Mouse (Mus musculus) forebrain, embryonic 16.5 days (tissue): ENCODE results near the gene Elfn1. TPM values are rescaled to one million over a fixed set of nuclear protein-coding genes. Genes with fewer than 3 reads are reported as not detected.

Experiments used
- ATAC-seq: fragments of 200-750 bp; cut with Nextera tagmentation; 2 replicates; pipeline ENCODE4 v1.8.0; 2017; ENCODE audit warnings: mild to moderate bottlenecking, moderate library complexity
- H3K27ac ChIP-seq: fragments of 300-500 bp; sonication (generic); 2 replicates; pipeline ENCODE4 v1.5.1; 2014; ENCODE audit warnings: low read length, control low read depth
- H3K27me3 ChIP-seq: fragments of 300-500 bp; sonication (generic); replicated peaks from 2 replicates; pipeline ENCODE4 v1.6.1; 2014; ENCODE audit warnings: low read length; ENCODE audit not compliant: control insufficient read depth, insufficient read depth
- H3K36me3 ChIP-seq: fragments of 300-500 bp; sonication (generic); 2 replicates; pipeline ENCODE4 v1.6.1; 2014; ENCODE audit not compliant: control insufficient read depth, insufficient read depth
- H3K4me1 ChIP-seq: fragments of 300-500 bp; sonication (generic); replicated peaks from 2 replicates; pipeline ENCODE4 v1.6.1; 2014; ENCODE audit warnings: low read length; ENCODE audit not compliant: control insufficient read depth, insufficient read depth
- H3K4me2 ChIP-seq: fragments of 300-500 bp; sonication (generic); 2 replicates; pipeline ENCODE4 v1.6.1; 2014; ENCODE audit warnings: mild to moderate bottlenecking, low read length, control low read depth
- H3K4me3 ChIP-seq: fragments of 300-500 bp; sonication (generic); replicated peaks from 2 replicates; pipeline ENCODE4 v1.5.1; 2014; ENCODE audit warnings: mild to moderate bottlenecking, low read length, control low read depth
- H3K9ac ChIP-seq: fragments of 300-500 bp; sonication (generic); replicated peaks from 2 replicates; pipeline ENCODE4 v1.6.1; 2014; ENCODE audit warnings: low read depth, low read length, control low read depth
- H3K9me3 ChIP-seq: fragments of 300-500 bp; sonication (generic); 2 replicates; pipeline ENCODE4 v1.6.1; 2016; ENCODE audit warnings: low read length; ENCODE audit not compliant: control insufficient read depth
- WGBS: fragments of 180-500 bp; shearing (Covaris S2); extraction: QIAGEN DNeasy Blood & Tissue Kit; methylation state at CpG from one replicate; pipeline ENCODE4 v1.1.7; 2014; 5-methylcytosine and 5-hydroxymethylcytosine counted together
- polyA plus RNA-seq: library from polyadenylated mRNA; unstranded; fragments of >200 nt; fragmentation: Nextera tagmentation; extraction: Ambion mirVana; gene quantifications from 2 replicates; pipeline ENCODE4 v1.2.1, GENCODE M21; 2015

Gene Elfn1
- 2.4 and 3.2 TPM in 2 replicates for polyA plus RNA-seq

DNA sequence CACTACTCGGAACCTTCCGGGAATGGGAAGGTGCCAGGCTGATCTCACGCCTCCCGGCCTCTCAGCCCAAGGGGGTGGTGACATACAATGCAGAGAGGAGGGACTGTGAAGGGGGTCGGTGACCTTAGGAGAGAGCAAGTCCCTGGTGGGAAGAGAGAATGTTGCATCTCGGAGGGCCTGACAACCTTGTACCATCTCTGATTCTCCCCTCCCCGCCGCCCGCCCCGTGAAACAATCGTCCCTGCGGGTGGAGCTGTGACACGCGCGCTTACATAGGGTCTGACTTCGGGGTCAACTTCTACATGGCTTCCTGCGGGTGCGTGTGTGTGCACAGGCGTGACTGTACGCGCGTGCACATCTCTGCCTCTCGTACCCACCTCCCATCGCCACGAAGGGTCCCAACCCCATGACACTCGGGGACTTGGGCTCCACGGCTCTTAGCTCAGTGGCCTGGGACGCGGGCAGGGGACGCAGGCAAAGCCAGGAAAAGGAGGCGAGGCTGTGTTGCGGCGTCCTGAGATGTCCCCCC lies at the start of gene Elfn1:
TSS of gene Elfn1 (plus strand) at position 230 of the 529 bp plus-strand sequence.
- Histone ChIP-seq H3K4me1 (peaks cover 46% of the 10 kb centered on the region), H3K27ac (peak within 1 kb of the TSS; percentile 33), H3K36me3 (no peaks in the 10 kb centered on the region), H3K4me3 (peak within 1 kb of the TSS; percentile 73), H3K27me3 (peaks cover 45% of the 10 kb centered on the region), H3K9me3 (no peaks in the 10 kb centered on the region; the same call in 1 of the 2 replicates), H3K9ac (peak within 1 kb of the TSS; percentile 77), H3K4me2 (peak within 1 kb of the TSS; percentile 98)
- WGBS: under 1% methylated on average over 33 of the region's 33 CpGs
- ATAC-seq: peak; percentile 24

DNA sequence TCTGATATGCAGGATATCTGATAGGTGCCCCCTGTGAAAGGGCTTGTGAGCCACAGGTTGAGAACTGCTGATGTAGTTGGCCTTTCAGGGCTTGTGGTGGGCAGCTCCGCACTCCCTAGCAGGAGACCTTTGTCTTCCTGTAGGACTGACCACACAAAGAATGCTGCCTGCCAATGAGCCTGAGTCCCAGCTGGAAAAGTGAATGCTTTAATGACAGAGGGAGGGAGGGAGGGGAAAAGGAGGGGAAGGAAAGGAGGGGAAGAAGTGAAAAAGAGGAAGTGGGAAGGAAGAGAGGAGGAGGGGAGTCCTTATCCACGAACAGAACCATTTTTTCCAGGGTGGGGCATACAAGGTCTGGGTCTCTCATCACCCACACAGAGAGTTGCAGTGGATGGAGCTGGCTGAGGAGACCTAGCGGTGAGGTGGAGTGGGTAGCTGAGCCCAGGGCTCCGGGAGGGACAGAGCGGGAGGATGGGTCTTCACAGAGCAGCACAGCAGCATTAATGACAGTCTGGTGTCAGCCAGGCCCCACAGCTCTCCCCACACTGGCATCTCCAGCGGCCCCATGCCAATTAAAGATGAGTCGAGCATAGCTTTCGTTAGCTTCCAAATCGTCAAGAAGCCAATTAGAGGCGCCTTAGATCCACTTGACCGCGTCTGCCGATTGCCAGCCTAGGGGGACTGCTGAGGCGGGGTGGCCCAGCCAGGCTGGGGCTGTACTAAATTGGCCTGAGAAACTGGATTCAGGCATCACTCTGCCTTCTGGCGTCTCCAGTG lies 47.2 kb upstream of the Elfn1 start:
- no peaks in the 10 kb centered on the region for H3K9me3 ChIP-seq
- no peak overlapping the region for H3K27ac ChIP-seq
- no peak overlapping the region for H3K4me3 ChIP-seq
- H3K36me3 ChIP-seq: no peaks in the 10 kb centered on the region
- no peaks in the 10 kb centered on the region for H3K27me3 ChIP-seq
- ATAC-seq: peak; percentile 50; the same call in 1 of the 2 replicates
- peak overlapping the region; percentile 19 for H3K4me2 ChIP-seq
- 0 out of 2 replicates have a peak overlapping the region, but pooled peaks have one; percentile 22 for H3K9ac ChIP-seq
- 10% methylated on average over 15 of the region's 15 CpGs for WGBS
- peaks cover 12% of the 10 kb centered on the region for H3K4me1 ChIP-seq

DNA sequence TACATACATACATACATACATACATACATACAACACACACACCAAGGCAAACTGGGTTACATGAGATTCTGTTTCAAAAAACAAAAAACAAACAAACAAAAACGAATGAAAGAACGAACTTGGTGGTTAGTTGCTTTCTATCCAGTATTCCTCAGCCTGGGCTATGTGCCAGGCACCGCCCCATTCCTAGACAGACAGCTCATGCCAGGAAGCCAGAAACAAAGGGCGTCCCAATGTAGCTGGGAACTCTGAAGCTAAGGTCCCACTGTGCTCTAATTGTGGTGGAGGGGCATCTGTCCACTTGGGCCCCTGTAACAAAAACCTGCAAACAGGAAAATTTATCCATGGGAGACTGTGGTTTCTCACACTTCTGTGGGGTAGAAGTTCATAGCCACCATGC lies 45.0 kb upstream of the Elfn1 start:
- Histone ChIP-seq H3K9me3 (no peaks in the 10 kb centered on the region), H3K4me3 (no peak overlapping the region), H3K4me2 (no peak overlapping the region), H3K27ac (no peak overlapping the region), H3K4me1 (peaks cover 12% of the 10 kb centered on the region), H3K9ac (no peak overlapping the region), H3K27me3 (no peaks in the 10 kb centered on the region), H3K36me3 (no peaks in the 10 kb centered on the region)
- 13% methylated on average over 4 of the region's 4 CpGs for WGBS
- peak; percentile 75 for ATAC-seq

DNA sequence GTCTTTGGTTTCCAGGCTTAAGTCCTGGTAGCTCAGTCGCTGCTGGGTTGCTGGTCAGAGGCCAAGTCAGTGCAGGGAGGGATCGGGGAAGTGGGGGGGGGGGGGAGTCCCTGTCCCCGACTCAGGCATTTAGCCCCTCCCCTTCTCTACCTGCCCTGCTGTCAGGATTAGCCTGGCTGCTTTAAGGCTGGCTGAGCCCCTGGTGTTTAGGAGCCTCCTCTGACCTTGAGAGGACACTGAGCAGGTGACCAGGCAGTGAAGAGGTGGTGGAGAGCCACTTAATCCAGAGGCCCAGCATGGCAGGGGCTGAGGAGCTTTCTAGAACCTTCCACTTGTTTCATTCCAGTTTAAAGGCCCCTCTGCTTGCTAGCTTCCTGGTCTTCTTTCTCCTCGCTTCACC lies 36.9 kb upstream of the Elfn1 start:
- no peak for ATAC-seq
- Histone ChIP-seq H3K4me2 (no peak overlapping the region), H3K4me3 (no peak overlapping the region), H3K9me3 (no peaks in the 10 kb centered on the region), H3K27me3 (no peaks in the 10 kb centered on the region), H3K4me1 (no peaks in the 10 kb centered on the region), H3K27ac (no peak overlapping the region), H3K9ac (no peak overlapping the region), H3K36me3 (no peaks in the 10 kb centered on the region)
- WGBS: 20% methylated on average over 4 of the region's 4 CpGs

DNA sequence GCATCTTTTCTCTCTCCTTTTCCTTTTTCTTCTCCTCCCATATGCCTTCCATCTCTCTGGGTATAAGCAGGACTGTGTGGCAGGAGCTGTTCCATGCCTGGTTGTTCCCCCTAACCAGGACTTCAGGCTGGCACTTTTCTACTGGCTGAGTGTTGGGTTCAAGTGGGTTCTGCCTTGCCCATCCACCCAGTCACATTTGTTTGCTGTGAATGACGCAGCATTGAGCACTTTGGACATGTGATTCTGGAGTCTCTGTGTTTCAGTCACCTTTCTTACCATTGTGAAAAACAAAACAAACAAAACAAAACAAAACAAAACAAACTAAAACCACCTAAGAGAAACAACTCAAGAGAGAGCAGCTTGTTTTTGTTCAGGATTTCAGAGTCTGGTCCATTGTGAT lies 36.2 kb upstream of the Elfn1 start:
- no peaks in the 10 kb centered on the region for H3K4me1 ChIP-seq
- 85% methylated on average over 1 of the region's 1 CpGs for WGBS
- no peak overlapping the region for H3K9ac ChIP-seq
- H3K9me3 ChIP-seq: no peaks in the 10 kb centered on the region
- H3K27ac ChIP-seq: no peak overlapping the region
- no peak for ATAC-seq
- H3K4me3 ChIP-seq: no peak overlapping the region
- H3K27me3 ChIP-seq: no peaks in the 10 kb centered on the region
- H3K4me2 ChIP-seq: no peak overlapping the region
- H3K36me3 ChIP-seq: no peaks in the 10 kb centered on the region

DNA sequence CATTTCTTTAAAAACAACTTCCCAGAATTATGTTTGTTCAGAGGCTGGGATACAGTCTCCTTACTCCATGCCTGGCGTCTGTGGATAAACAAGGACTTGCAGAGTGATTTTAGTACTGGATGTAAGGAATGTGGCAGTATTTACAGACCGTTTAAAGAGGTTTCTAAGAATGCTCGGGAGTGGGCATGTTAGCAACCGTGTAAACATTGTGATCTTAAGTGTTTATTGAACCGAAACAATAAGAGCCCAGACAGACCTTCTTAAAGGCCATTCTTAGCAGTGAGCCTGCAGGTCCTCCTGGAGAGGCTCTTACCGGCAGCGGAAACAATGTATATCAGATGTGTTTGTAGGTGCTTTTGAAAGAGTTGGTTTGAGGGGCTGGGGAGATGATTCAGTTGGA lies 30.2 kb upstream of the Elfn1 start:
- Histone ChIP-seq H3K9ac (no peak overlapping the region), H3K9me3 (no peaks in the 10 kb centered on the region), H3K4me2 (no peak overlapping the region), H3K4me1 (no peaks in the 10 kb centered on the region), H3K27ac (no peak overlapping the region), H3K4me3 (no peak overlapping the region), H3K36me3 (no peaks in the 10 kb centered on the region), H3K27me3 (no peaks in the 10 kb centered on the region)
- 53% methylated on average over 7 of the region's 7 CpGs for WGBS
- ATAC-seq: no peak

DNA sequence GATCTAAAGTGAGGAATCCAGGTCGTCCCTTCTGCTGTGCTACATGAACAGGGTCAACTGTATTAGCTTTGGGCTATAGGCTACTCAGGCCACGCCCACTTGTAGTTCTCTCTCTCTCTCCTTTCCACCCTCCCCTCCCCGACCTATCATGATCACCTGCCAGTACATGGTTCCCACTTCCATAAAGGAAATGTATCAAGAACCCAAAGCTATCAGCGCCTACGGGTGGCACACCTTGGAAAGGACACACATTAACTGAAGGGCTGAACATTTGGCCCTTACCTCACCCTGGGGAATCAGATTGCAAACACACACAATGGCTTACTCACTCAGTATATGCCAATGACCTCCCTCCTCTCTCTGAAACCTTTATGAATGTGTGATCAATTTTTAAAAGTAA lies 28.0 kb upstream of the Elfn1 start:
- H3K27ac ChIP-seq: no peak overlapping the region
- H3K9ac ChIP-seq: no peak overlapping the region
- H3K4me2 ChIP-seq: no peak overlapping the region
- no peaks in the 10 kb centered on the region for H3K9me3 ChIP-seq
- H3K36me3 ChIP-seq: no peaks in the 10 kb centered on the region
- no peaks in the 10 kb centered on the region for H3K4me1 ChIP-seq
- no peak overlapping the region for H3K4me3 ChIP-seq
- 90% methylated on average over 5 of the region's 5 CpGs for WGBS
- no peak for ATAC-seq
- H3K27me3 ChIP-seq: no peaks in the 10 kb centered on the region

DNA sequence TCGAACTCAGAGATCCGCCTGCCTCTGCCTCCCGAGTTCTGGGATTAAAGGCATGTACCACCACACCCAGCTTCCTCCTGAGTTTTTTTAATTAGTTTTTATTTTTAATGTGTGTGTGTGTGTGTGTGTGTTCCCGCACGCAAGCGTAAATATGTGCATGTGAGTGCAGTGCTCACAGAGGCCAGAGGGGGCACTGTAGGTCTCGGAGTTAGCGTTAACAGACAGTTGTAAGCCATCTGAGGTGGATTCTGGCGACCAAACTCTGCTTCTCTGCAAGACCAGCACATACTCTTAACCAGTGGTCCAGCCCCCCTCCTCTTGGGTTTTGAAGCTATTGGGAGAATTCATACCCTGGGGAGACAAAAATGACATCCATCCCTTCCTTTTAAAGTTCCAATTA lies 26.6 kb upstream of the Elfn1 start:
- WGBS: 88% methylated on average over 9 of the region's 9 CpGs

DNA sequence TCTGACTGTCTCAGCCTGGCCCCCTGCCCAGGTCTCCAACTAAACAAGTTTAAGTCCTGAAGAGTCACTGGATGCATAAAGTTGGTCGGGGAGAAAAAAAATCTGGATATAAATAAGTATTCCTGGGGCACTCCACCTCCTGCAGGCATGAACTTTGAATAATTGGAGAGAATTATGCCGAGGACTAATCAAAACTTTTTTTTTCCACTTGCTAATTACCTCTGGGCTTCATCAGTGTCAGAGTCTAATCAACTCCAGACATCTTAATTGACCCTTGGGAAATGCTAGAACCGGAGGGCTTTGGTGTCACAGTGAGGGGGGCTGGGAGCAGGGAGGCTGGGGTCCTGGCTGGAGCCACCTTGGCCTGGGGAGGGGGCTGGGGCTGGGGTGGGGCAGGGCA lies 19.1 kb upstream of the Elfn1 start:
- no peak overlapping the region for H3K4me2 ChIP-seq
- peaks cover 30% of the 10 kb centered on the region for H3K4me1 ChIP-seq
- no peaks in the 10 kb centered on the region for H3K27me3 ChIP-seq
- H3K4me3 ChIP-seq: no peak overlapping the region
- 6% methylated on average over 3 of the region's 3 CpGs for WGBS
- no peak overlapping the region for H3K9ac ChIP-seq
- no peak for ATAC-seq
- H3K27ac ChIP-seq: no peak overlapping the region
- H3K9me3 ChIP-seq: no peaks in the 10 kb centered on the region
- no peaks in the 10 kb centered on the region for H3K36me3 ChIP-seq

More for the DNA sequence above, 26.6 kb upstream of the Elfn1 start:
- no peaks in the 10 kb centered on the region for H3K9me3 ChIP-seq
- H3K36me3 ChIP-seq: no peaks in the 10 kb centered on the region
- no peak overlapping the region for H3K4me2 ChIP-seq
- no peaks in the 10 kb centered on the region for H3K27me3 ChIP-seq
- no peak overlapping the region for H3K4me3 ChIP-seq
- H3K27ac ChIP-seq: no peak overlapping the region
- H3K9ac ChIP-seq: no peak overlapping the region
- ATAC-seq: no peak
- no peaks in the 10 kb centered on the region for H3K4me1 ChIP-seq
